Mouse (Mus musculus): ENCODE measurements around the gene Tmeff2. TPM values are rescaled to one million over a fixed set of nuclear protein-coding genes. Genes with fewer than 3 reads are reported as not detected.

Tmeff2 gene
- total RNA-seq, 2 experiments from 2014 or later = not detected

DNA sequence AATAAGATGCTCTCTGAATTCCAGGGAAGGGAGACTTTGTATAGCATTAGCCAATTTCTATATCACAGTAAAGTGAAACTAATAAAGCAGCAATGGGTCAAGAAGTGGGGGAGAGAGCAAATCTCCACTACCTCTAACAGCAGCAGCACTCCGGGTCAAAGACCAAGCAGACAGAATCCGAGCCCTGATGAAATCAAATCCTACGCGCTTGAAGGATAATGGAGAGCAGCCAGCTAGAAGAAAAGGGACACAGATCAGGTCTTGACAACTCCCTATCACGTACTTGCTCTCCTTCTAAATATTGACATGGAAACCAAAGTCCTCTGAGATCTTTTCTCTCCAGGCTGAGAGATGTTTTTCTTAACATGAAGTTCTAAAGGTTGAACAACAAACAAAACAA, 252.4 kb downstream of the Tmeff2 start:
- ATAC-seq (replicated peaks; ENCODE audit: low FRiP score, low TSS enrichment, poor library complexity, severe bottlenecking) = no peak

- no peak for ATAC-seq (replicated peaks; ENCODE audit: low FRiP score, low TSS enrichment, poor library complexity, severe bottlenecking)
Measured at GRCm38 (mm10) chr1:51184276-51184675, 283.8 kb downstream of the Tmeff2 start.

DNA sequence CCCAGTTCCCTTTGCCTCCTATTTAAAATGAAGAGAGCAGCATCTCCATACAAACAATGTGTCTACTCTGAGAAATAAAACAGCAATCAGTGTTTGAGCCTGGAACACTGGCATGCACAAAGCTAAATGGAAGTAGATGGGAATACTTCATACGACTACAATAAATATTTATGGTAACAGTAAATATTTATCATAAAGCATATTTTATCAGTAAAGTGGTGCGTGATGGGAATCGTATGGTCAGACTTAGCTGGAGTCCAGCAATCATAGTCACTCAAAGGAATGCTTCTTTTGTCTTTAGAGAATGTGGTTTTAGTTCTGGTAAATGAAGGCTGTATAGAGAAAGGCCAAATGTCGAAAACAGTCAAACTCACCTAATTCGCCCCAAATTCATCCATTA, 288.6 kb downstream of the Tmeff2 start:
- ATAC-seq (replicated peaks; ENCODE audit: low FRiP score, low TSS enrichment, poor library complexity, severe bottlenecking) = no peak

DNA sequence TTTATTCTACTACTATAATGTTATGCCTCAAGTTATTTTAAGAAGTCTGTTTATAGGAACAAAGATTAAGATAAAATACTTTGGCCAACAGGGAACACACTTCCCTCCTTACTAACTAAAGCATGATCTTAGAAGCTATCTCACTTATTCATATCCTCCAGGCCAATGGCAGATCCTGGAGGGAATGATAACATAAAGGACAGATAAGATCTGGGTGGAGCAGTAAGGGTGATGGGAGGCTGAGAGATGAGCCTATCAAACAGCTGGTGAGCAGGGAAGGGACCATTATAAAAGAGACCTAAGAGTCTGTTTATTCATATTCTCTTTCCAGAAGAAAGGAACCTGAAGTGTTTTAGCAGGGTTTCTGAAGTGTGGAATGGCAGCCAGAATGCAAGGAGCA, 290.8 kb downstream of the Tmeff2 start:
- no peak for ATAC-seq (replicated peaks; ENCODE audit: low FRiP score, low TSS enrichment, poor library complexity, severe bottlenecking)

DNA sequence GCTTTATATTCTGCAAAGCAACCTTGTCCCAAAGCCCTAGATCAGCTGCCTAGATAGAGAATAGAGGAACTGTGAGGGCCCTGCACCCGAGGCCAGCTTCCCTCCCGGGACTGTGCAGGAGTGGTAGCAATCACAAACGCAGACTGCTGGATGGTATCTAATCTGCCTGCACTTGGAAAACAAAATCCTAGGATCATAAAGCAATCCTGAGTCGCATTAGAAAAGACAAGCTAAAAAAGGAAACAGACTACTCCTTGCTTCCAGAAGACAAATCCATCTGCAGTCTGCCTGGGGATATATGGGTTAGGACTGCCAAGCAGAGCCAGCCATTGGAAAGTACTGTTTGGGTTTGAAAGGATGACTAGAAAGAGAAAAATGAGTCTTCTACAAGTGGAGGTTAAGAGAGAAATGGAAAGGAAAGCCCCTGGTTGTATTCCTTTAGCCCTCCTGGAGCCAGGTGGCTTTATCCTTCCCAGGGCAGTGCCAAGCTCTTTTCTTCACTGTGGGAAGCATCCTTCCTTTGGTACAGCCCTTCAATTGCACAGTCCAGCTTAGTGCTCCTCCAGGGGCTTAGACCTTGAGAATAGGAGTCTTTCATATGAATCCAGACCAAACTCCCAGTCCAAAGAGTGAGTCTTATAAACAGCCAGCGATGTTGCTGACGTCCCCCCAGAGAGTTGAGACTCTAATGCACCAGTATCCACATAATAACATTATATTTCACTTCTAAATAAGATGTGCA, 291.6 kb downstream of the Tmeff2 start:
- no peak for ATAC-seq (replicated peaks; ENCODE audit: low FRiP score, low TSS enrichment, poor library complexity, severe bottlenecking)

GRCm38 (mm10) chr1:51199088-51199830, 298.8 kb downstream of the Tmeff2 start:
- no peak for ATAC-seq (replicated peaks; ENCODE audit: low FRiP score, low TSS enrichment, poor library complexity, severe bottlenecking)

- ATAC-seq (replicated peaks; ENCODE audit: low FRiP score, low TSS enrichment, poor library complexity, severe bottlenecking) = no peak
Measured at GRCm38 (mm10) chr1:51199954-51200353, 299.5 kb downstream of the Tmeff2 start.

DNA sequence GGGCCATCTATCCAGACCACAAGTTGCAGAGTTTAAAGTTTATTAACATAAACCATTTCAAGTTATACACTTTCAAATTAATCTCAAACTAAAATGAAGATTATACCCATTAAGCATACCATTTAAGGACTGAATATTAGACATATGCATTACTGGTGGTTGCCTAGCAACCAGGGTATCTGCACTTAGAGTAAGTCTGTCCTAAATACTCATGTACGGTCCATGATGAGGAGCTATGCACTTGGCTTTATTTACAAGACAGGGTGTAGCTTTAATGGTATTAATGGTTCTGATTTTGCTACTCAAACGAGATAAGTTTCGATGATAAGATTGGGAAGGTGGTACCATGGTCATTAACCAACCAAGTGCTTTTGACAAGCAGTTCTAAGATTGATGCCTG, 315.2 kb downstream of the Tmeff2 start:
- ATAC-seq (replicated peaks; ENCODE audit: low FRiP score, low TSS enrichment, poor library complexity, severe bottlenecking) = no peak

GRCm38 (mm10) chr1:51216292-51217050, 316.0 kb downstream of the Tmeff2 start:
- no peak for ATAC-seq (replicated peaks; ENCODE audit: low FRiP score, low TSS enrichment, poor library complexity, severe bottlenecking)

DNA sequence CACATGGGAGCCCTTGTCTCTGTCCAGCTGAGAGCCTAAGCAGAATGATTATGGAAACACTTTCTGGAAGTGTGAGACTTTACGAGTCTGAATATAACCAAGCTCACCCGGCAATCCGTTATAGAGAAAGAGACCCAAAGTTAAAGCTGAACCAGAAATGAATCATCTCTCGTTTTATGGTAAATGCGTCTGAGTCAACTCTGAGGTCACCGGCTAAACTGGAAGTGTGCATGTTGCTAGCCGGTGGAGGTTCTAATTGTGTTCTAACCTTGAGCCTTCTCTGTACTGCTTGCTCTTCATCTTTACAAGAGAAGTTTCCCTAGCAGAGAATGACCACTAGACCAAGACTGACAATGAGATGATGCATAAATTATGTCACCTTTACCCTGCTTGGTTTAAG, 316.8 kb downstream of the Tmeff2 start:
- no peak for ATAC-seq (replicated peaks; ENCODE audit: low FRiP score, low TSS enrichment, poor library complexity, severe bottlenecking)

GRCm38 (mm10) chr1:51225156-51225555, 324.7 kb downstream of the Tmeff2 start:
- no peak for ATAC-seq (replicated peaks; ENCODE audit: low FRiP score, low TSS enrichment, poor library complexity, severe bottlenecking)
